ENCODE assay signal across 8 mouse cellular contexts in the genomic region with DNA sequence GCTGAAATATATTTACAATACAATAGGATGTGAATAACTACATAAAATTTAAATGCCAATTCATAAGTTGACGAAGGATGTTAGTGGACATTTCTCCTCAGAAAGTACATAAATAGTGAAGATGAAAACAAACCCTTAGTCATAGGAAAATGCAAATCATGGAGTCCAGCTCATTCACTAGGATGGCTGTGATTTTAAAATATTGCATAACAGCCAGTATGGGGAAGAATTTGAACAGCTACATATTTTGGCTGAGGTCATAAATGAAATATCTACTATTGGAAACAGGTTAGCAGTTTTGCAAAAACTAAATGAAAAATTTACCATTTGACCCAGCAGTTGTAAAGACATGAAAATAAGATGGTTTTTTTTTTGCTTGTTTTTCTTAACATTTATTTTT. TPM values are rescaled to one million over a fixed set of nuclear protein-coding genes. Genes with fewer than 3 reads are reported as not detected.
DNase-seq lines count a peak whose midpoint lies in the region; ATAC-seq and TF ChIP-seq lines count a peak whose summit lies in the region.

No protein-coding gene starts in this region.

- no peaks in the 10 kb centered on the region; the same call in 1 of the 2 replicates for H3K9me3 ChIP-seq in lung, embryonic 14.5 days (ENCODE audit: low read depth, low read length)
- no peaks in the 10 kb centered on the region for H3K9me3 ChIP-seq in embryonic facial prominence, embryonic 15.5 days (replicated peaks)
- no peaks in the 10 kb centered on the region for H3K9me3 ChIP-seq in limb, embryonic 11.5 days (ENCODE audit: control insufficient read depth, low read length)
- H3K9me3 ChIP-seq in stomach, embryonic 14.5 days (ENCODE audit: control insufficient read depth, low read depth, low read length): peaks cover 3% of the 10 kb centered on the region; the same call in 1 of the 2 replicates

- H3K4me1 ChIP-seq in lung, embryonic 14.5 days (ENCODE audit: insufficient read depth): no peaks in the 10 kb centered on the region
- H3K4me1 ChIP-seq in embryonic facial prominence, embryonic 15.5 days: no peaks in the 10 kb centered on the region
- H3K4me1 ChIP-seq in limb, embryonic 11.5 days (ENCODE audit: control insufficient read depth, insufficient read depth, low read length): no peaks in the 10 kb centered on the region
- no peaks in the 10 kb centered on the region for H3K4me1 ChIP-seq in stomach, embryonic 14.5 days (ENCODE audit: control insufficient read depth, insufficient read depth, low read length)

- TF ChIP-seq CTCF in lung, embryonic 14.5 days (IDR thresholded peaks at IDR 0.05; ENCODE audit: low read depth): no peak

- ATAC-seq in lung, embryonic 14.5 days (ENCODE audit: insufficient read depth): no peak
- ATAC-seq in embryonic facial prominence, embryonic 15.5 days (ENCODE audit: insufficient number of reproducible peaks, low FRiP score, low TSS enrichment, low read depth): no peak
- ATAC-seq in limb, embryonic 11.5 days (ENCODE audit: insufficient number of reproducible peaks, low FRiP score, low TSS enrichment, low read depth): no peak
- no peak for ATAC-seq in stomach, embryonic 14.5 days (ENCODE audit: insufficient number of reproducible peaks, insufficient read depth, low FRiP score, low read depth)

- peak overlapping the region; percentile 64 for H3K4me2 ChIP-seq in lung, embryonic 14.5 days
- H3K4me2 ChIP-seq in embryonic facial prominence, embryonic 15.5 days (replicated peaks): peak overlapping the region; percentile 66
- H3K4me2 ChIP-seq in limb, embryonic 11.5 days (ENCODE audit: low read depth, severe bottlenecking): peak overlapping the region; percentile 41
- H3K4me2 ChIP-seq in stomach, embryonic 14.5 days (replicated peaks; ENCODE audit: low read depth, low read length): peak overlapping the region; percentile 53

- H3K27ac ChIP-seq in lung, embryonic 14.5 days (ENCODE audit: low read depth): no peak overlapping the region
- H3K27ac ChIP-seq in embryonic facial prominence, embryonic 15.5 days (replicated peaks): no peak overlapping the region
- no peak overlapping the region for H3K27ac ChIP-seq in limb, embryonic 11.5 days (replicated peaks; ENCODE audit: low read depth, low read length)
- no peak overlapping the region for H3K27ac ChIP-seq in stomach, embryonic 14.5 days (ENCODE audit: low read length)

- WGBS in lung, embryonic 14.5 days: 31% methylated on average over 1 of the region's 1 CpGs
- 30% methylated on average over 1 of the region's 1 CpGs for WGBS in embryonic facial prominence, embryonic 15.5 days
- WGBS in limb, embryonic 11.5 days: 32% methylated on average over 1 of the region's 1 CpGs
- WGBS in stomach, embryonic 14.5 days: 33% methylated on average over 1 of the region's 1 CpGs

- peak overlapping the region; percentile 65 for H3K9ac ChIP-seq in lung, embryonic 14.5 days
- H3K9ac ChIP-seq in embryonic facial prominence, embryonic 15.5 days: no peak overlapping the region
- no peak overlapping the region for H3K9ac ChIP-seq in limb, embryonic 11.5 days (ENCODE audit: low read length)
- peak overlapping the region; percentile 28; the same call in 1 of the 2 replicates for H3K9ac ChIP-seq in stomach, embryonic 14.5 days (replicated peaks; ENCODE audit: low read depth, low read length)

- no peaks in the 10 kb centered on the region for H3K27me3 ChIP-seq in lung, embryonic 14.5 days (ENCODE audit: insufficient read depth, low read length)
- no peaks in the 10 kb centered on the region for H3K27me3 ChIP-seq in embryonic facial prominence, embryonic 15.5 days
- H3K27me3 ChIP-seq in limb, embryonic 11.5 days (ENCODE audit: control insufficient read depth, insufficient read depth, low read length): no peaks in the 10 kb centered on the region
- no peaks in the 10 kb centered on the region for H3K27me3 ChIP-seq in stomach, embryonic 14.5 days (ENCODE audit: control insufficient read depth, insufficient read depth, low read length)

- peak overlapping the region; percentile 51 for H3K4me3 ChIP-seq in lung, embryonic 14.5 days (ENCODE audit: low read depth, low read length)
- peak overlapping the region; percentile 51 for H3K4me3 ChIP-seq in embryonic facial prominence, embryonic 15.5 days (replicated peaks)
- peak overlapping the region; percentile 50 for H3K4me3 ChIP-seq in limb, embryonic 11.5 days (ENCODE audit: low read depth, low read length)
- H3K4me3 ChIP-seq in stomach, embryonic 14.5 days (ENCODE audit: low read depth, low read length): peak overlapping the region; percentile 54

- DNase-seq in lung, embryonic 14.5 days: no peak
- DNase-seq in lung, postnatal 4 days: no peak
- DNase-seq in limb, embryonic 11.5 days (ENCODE audit: low spot score): no peak
- no peak for DNase-seq in layer of hippocampus, adult 9-10 months (ENCODE audit: low spot score)
- DNase-seq in urinary bladder, postnatal 36 days (ENCODE audit: low spot score in 2 of 2): no peak
- DNase-seq in frontal cortex, postnatal 25 days (ENCODE audit: low spot score in 2 of 2): no peak

- H3K36me3 ChIP-seq in lung, embryonic 14.5 days (ENCODE audit: insufficient read depth): no peaks in the 10 kb centered on the region
- no peaks in the 10 kb centered on the region for H3K36me3 ChIP-seq in embryonic facial prominence, embryonic 15.5 days
- no peaks in the 10 kb centered on the region for H3K36me3 ChIP-seq in limb, embryonic 11.5 days (ENCODE audit: control insufficient read depth, insufficient read depth, low read length)
- H3K36me3 ChIP-seq in stomach, embryonic 14.5 days (ENCODE audit: control insufficient read depth, insufficient read depth, low read length): no peaks in the 10 kb centered on the region

RNA-seq across cellular contexts. Expression of gene Lrif1, which starts 0.6 kb away (rescaled TPM):
- polyA plus RNA-seq in lung, embryonic 14.5 days (2014; fragmentation: Nextera tagmentation; extraction: Ambion mirVana): 15.8 and 17.6 TPM in 2 replicates
- polyA plus RNA-seq in embryonic facial prominence, embryonic 15.5 days (2015; fragmentation: Nextera tagmentation; extraction: Ambion mirVana): 12.0 and 12.2 TPM in 2 replicates
- 15.8 and 17.2 TPM in 2 replicates for polyA plus RNA-seq in limb, embryonic 11.5 days (2014; fragmentation: Nextera tagmentation; extraction: Ambion mirVana)
- polyA plus RNA-seq in stomach, embryonic 14.5 days (2014; fragmentation: Nextera tagmentation; extraction: Ambion mirVana): 18.0 and 18.9 TPM in 2 replicates

Comparison
In these comparisons a context has a peak if more than half of its experiments do, and no peak if none do; other contexts are left out.
1. H3K9ac ChIP-seq: peak in lung, embryonic 14.5 days (single experiment) and stomach, embryonic 14.5 days (single experiment); none in embryonic facial prominence, embryonic 15.5 days (single experiment) and limb, embryonic 11.5 days (single experiment).
2. Peak in every context shown above with its lines, with median percentiles within 50 percentile points of each other: H3K4me2 ChIP-seq and H3K4me3 ChIP-seq.